Mouse (Mus musculus): ENCODE results near the gene Pla2r1. TPM values are rescaled to one million over a fixed set of nuclear protein-coding genes. Genes with fewer than 3 reads are reported as not detected.

Gene Pla2r1
- polyA plus RNA-seq, 1 experiment from 2014 or later, result 4.1 TPM

DNA sequence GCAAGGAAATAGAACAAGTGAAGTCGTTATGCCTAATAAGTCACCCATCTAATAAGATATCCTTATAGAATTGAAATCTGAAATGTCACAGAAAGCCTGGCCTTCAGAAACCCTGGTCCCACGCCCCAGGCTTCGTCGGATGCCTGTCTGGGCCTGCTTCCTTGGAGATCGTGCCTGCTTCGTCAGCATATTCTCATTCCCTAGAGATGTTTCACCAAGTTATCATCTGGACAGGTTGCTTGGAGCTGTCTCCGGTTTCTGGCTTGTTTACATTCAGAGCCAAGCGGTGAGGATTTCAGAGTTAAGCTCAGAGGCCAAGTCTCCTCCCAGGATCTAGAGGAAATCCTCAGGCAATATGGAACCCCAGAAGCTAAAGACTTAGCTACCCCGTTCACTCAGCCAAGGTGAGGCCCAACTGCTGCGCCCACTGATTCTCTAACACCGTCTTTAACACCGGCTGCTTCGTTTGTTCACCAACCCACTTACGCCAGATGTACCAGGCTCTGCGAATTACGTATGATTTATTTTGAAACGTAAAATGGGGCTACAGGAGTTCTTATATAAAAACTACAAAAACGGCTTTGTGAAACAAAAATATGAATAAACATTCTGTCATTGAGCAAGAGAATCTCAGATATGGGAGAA lies 140.0 kb downstream of the Pla2r1 start:
- WGBS, result 81% methylated on average over 18 of the region's 18 CpGs
- Histone ChIP-seq H3K4me1 (peaks cover 4% of the 10 kb centered on the region; the same call in 1 of the 2 replicates), H3K4me3 (no peak overlapping the region), H3K27me3 (ENCODE audit: insufficient read depth, poor library complexity, severe bottlenecking) (no peaks in the 10 kb centered on the region), H3K9me3 (no peaks in the 10 kb centered on the region), H3K36me3 (no peaks in the 10 kb centered on the region), H3K27ac (no peak overlapping the region)
- no peak for DNase-seq (ENCODE audit: low spot score)

DNA sequence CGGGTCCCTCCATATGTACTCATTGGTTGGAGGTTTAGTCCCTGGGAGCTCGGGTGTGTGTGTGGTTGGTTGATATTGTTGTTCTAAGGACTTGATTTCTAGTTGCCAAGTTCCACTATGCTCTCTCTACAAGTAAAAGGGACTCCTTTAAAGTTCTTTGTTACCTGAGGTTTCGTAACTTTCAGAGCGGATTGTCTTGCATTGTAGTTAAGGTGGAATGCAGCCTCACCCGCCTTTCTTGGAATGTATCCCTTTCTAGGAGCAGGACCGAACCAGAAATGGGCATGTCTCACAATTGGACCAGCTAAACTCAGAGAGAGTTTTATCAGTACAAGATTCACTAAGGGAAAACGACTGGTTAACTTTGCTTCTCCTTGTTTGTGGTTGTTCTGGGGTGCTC lies 141.9 kb downstream of the Pla2r1 start:
- WGBS, result 81% methylated on average over 7 of the region's 7 CpGs
- H3K9me3 ChIP-seq, result no peaks in the 10 kb centered on the region
- no peak overlapping the region for H3K4me3 ChIP-seq
- H3K27me3 ChIP-seq (ENCODE audit: insufficient read depth, poor library complexity, severe bottlenecking), result no peaks in the 10 kb centered on the region
- peaks cover 4% of the 10 kb centered on the region; the same call in 1 of the 2 replicates for H3K4me1 ChIP-seq
- no peak for DNase-seq (ENCODE audit: low spot score)
- H3K27ac ChIP-seq, result no peak overlapping the region
- H3K36me3 ChIP-seq, result no peaks in the 10 kb centered on the region

DNA sequence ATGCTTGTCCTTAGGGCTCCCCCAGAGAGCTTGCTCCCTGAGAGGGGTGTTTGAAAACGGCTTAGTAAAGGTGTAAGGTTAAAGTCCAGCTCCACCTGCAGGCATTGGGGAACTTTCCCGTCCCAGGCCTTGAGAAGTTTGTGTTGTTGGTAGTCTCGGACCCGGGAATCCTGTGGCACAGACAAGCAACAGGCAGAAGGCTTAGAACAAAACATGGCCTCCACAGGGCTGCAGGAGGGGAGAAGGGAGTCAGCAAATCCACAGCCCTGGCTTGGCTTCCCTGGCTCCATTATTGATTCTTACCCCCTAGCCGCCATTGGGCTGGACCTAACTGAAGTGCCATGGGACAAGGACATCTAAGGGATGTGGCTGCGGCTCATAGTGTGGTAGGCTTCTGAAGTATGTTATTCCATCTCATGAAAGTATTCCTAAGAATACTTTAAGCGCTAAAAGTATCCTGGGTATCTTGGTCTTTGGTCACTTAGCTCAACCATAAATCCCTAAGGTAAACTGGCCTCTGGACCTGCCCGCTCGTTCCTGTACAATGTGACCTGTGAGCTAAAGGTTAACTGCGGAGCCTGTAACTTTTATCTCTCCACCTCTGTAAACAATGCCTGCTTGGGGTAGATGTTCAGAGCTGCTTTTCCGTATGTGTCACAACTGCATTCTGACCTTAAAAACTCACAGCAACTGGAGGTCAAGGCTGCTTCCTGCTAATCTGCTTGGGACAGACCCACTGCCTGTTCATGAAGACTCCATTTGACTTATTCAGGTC lies 142.9 kb downstream of the Pla2r1 start:
- no peak for DNase-seq (ENCODE audit: low spot score)
- Histone ChIP-seq H3K4me3 (no peak overlapping the region), H3K9me3 (no peaks in the 10 kb centered on the region), H3K27me3 (ENCODE audit: insufficient read depth, poor library complexity, severe bottlenecking) (no peaks in the 10 kb centered on the region), H3K27ac (no peak overlapping the region), H3K36me3 (no peaks in the 10 kb centered on the region), H3K4me1 (peaks cover 4% of the 10 kb centered on the region; the same call in 1 of the 2 replicates)
- 65% methylated on average over 11 of the region's 11 CpGs for WGBS

DNA sequence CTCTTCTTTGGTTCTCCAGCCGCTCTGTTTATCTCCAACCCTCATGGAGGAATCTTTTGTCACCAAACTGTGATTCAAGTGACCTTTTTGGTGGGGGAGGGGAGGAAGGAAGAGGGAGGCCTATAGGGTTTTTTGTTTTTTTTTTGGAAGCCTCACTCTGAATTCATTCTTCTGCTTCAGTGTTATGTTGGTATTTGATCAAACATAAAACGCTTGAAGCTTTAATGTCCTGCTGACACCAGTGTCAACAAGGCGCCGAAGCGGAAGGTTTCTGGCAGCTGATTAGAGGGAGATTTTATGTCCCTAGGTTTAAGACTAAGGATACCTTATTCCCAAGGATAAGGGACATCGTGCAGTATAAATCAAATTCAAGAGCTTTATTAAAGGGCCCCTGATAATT lies 143.9 kb downstream of the Pla2r1 start:
- no peak overlapping the region for H3K4me3 ChIP-seq
- no peak overlapping the region for H3K27ac ChIP-seq
- 70% methylated on average over 6 of the region's 6 CpGs for WGBS
- H3K9me3 ChIP-seq, result no peaks in the 10 kb centered on the region
- no peaks in the 10 kb centered on the region for H3K27me3 ChIP-seq (ENCODE audit: insufficient read depth, poor library complexity, severe bottlenecking)
- no peaks in the 10 kb centered on the region for H3K36me3 ChIP-seq
- DNase-seq (ENCODE audit: low spot score), result no peak
- peaks cover 1% of the 10 kb centered on the region; the same call in 1 of the 2 replicates for H3K4me1 ChIP-seq

DNA sequence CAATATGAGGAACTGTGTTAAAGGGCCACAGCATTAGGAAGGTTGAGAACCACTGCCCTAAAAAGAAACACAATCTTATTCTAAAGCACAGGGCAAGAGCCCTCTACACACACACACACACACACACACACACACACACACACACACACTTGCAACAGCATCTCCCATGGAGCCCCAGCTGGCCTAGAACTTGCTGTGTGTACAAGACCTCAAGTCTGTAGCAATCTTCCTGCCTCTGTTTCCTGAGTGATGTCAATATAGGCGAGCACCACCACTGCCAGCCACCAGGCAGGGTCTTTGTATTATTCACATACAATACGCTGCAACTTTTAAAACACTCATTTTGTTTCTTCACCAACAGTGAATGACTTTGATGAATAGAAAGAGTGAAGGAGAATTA lies 145.7 kb downstream of the Pla2r1 start:
- no peaks in the 10 kb centered on the region for H3K27me3 ChIP-seq (ENCODE audit: insufficient read depth, poor library complexity, severe bottlenecking)
- WGBS, result 84% methylated on average over 2 of the region's 2 CpGs
- no peak for DNase-seq (ENCODE audit: low spot score)
- H3K27ac ChIP-seq, result no peak overlapping the region
- H3K4me3 ChIP-seq, result no peak overlapping the region
- 0 out of 2 replicates have a peak, but pooled peaks cover 3% of the 10 kb centered on the region for H3K4me1 ChIP-seq
- H3K36me3 ChIP-seq, result no peaks in the 10 kb centered on the region
- no peaks in the 10 kb centered on the region for H3K9me3 ChIP-seq

DNA sequence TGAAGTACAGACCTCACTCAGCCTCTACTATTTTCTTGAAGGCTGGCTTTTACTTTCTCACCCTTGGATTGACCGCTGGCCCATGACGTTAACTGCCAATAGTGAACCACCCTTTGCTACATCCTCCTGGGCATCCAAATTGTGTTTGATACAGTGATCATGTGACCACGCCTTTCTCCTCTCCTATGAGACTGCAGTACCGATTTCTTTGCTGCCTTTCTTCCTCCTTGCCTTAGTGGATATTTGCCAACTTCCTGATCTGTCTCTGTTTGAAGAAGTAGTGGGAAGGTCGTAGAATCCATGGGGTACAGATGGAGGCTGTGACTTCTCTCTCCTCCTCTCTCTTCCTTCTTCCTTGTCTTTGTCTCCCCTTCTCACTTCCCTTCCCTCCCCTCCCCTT lies 147.7 kb downstream of the Pla2r1 start:
- WGBS, result 88% methylated on average over 5 of the region's 5 CpGs
- no peaks in the 10 kb centered on the region for H3K27me3 ChIP-seq (ENCODE audit: insufficient read depth, poor library complexity, severe bottlenecking)
- no peak overlapping the region for H3K27ac ChIP-seq
- no peaks in the 10 kb centered on the region for H3K36me3 ChIP-seq
- no peak overlapping the region for H3K4me3 ChIP-seq
- no peaks in the 10 kb centered on the region for H3K9me3 ChIP-seq
- H3K4me1 ChIP-seq, result 0 out of 2 replicates have a peak, but pooled peaks cover 3% of the 10 kb centered on the region
- DNase-seq (ENCODE audit: low spot score), result no peak

DNA sequence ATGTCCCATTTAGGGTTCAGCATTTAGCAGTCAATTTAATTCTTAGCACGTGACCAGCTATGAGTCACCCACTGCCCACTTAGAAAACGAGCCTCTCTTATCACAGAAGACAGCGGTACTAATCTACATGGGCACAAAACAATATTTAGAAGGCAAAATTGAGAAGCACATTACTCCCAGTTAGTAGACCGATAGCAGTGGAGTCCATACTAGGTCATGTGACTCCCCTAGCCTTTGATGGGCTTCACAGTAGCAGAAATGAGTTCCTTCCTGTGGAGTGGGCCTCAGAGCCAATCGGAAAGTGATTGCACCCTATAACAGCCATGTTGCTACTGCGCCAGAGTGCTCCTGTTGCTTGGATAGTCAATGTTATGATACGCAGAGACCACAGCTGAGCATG lies 148.3 kb downstream of the Pla2r1 start:
- Histone ChIP-seq H3K9me3 (no peaks in the 10 kb centered on the region), H3K4me3 (no peak overlapping the region), H3K27ac (no peak overlapping the region), H3K4me1 (0 out of 2 replicates have a peak, but pooled peaks cover 3% of the 10 kb centered on the region), H3K27me3 (ENCODE audit: insufficient read depth, poor library complexity, severe bottlenecking) (no peaks in the 10 kb centered on the region), H3K36me3 (no peaks in the 10 kb centered on the region)
- 81% methylated on average over 7 of the region's 7 CpGs for WGBS
- peak; percentile 56 for DNase-seq (ENCODE audit: low spot score)

DNA sequence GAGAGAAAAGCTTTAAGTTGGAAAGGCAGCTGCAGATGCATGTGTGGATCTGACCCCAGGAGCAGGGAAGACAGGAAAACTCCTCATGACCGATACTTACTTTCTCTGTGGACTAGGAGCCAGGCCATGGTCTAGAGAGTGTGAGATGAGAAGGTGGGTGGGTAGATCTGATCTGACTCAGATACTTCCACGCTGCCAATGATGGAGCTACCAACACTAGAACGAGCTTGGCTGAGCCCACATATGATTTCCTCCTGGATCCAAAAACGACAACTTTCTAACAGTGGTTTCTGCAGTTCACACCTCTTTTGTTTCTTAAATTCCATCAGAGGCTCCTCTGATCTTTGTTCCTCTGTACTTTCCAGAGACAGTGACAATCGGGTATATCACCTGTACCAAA lies 151.4 kb downstream of the Pla2r1 start:
- WGBS, result 62% methylated on average over 5 of the region's 5 CpGs
- no peak for DNase-seq (ENCODE audit: low spot score)
- Histone ChIP-seq H3K27ac (no peak overlapping the region), H3K4me1 (0 out of 2 replicates have a peak, but pooled peaks cover 3% of the 10 kb centered on the region), H3K9me3 (no peaks in the 10 kb centered on the region), H3K36me3 (no peaks in the 10 kb centered on the region), H3K27me3 (ENCODE audit: insufficient read depth, poor library complexity, severe bottlenecking) (no peaks in the 10 kb centered on the region), H3K4me3 (no peak overlapping the region)

DNA sequence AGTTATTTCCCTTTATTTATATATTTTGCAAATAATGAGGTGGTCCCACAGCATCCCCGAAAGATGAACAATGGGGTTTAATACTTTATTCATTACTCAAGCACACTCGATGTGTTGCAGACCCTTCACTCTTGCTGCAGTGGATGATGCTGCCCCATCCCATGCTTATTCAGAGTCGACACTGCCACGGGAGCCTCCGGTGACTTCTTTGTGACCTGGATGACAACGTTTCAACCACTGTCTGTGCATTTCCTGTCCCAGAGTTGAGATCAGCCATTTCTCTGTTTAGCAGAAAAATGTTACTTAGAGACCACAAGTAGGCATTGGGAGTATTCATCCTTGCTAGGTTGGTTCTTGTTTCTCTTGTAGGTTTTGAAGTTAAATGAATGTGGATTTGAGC lies 159.3 kb downstream of the Pla2r1 start:
- no peak overlapping the region for H3K27ac ChIP-seq
- H3K9me3 ChIP-seq, result no peaks in the 10 kb centered on the region
- peaks cover 19% of the 10 kb centered on the region for H3K4me1 ChIP-seq
- WGBS, result 65% methylated on average over 6 of the region's 6 CpGs
- peak; percentile 66 for DNase-seq (ENCODE audit: low spot score)
- H3K27me3 ChIP-seq (ENCODE audit: insufficient read depth, poor library complexity, severe bottlenecking), result no peaks in the 10 kb centered on the region
- H3K4me3 ChIP-seq, result no peak overlapping the region
- H3K36me3 ChIP-seq, result no peaks in the 10 kb centered on the region

DNA sequence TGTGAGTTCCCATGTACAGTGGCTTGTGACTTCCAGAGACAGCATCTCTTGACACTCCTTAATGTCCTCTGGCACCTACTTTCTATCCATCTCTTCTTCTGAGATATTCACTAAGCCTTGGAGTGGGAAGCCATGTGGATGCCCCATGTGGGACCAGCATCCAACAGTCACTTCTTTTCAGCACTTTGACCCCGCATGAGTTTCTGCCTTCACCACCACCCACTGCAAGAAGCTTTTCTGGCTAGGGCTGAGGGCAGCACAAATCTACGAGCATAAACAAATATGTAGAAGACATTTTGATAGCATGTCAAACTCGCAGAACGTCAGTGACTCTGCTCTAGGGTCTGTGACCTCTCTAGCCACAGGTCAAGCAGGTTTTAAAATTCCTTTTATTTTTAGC lies 160.8 kb downstream of the Pla2r1 start:
- WGBS, result 63% methylated on average over 4 of the region's 4 CpGs
- peak; percentile 68 for DNase-seq (ENCODE audit: low spot score)
- Histone ChIP-seq H3K27ac (no peak overlapping the region), H3K4me3 (no peak overlapping the region), H3K27me3 (ENCODE audit: insufficient read depth, poor library complexity, severe bottlenecking) (no peaks in the 10 kb centered on the region), H3K36me3 (no peaks in the 10 kb centered on the region), H3K9me3 (no peaks in the 10 kb centered on the region), H3K4me1 (peaks cover 19% of the 10 kb centered on the region)

DNA sequence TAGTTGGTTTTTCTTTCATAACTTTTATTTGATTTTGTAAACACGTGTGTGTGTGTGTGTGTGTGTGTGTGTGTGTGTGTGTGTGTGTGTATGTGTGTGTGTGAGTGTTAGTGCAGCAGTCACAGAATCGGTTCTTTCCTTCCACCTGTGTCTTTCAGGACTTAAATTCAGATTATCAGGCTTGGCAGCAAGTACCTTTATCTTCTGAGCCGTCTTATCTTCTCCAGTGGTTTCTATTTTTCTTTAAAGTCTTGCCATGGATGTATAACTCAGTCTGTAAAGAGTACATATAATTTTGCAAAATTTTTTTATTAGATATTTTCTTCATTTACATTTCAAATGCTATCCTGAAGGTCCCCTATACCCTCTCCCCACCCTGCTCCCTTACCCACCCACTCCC lies 165.7 kb downstream of the Pla2r1 start:
- no peaks in the 10 kb centered on the region for H3K27me3 ChIP-seq (ENCODE audit: insufficient read depth, poor library complexity, severe bottlenecking)
- H3K36me3 ChIP-seq, result no peaks in the 10 kb centered on the region
- no peaks in the 10 kb centered on the region for H3K9me3 ChIP-seq
- DNase-seq (ENCODE audit: low spot score), result no peak
- peaks cover 23% of the 10 kb centered on the region for H3K4me1 ChIP-seq
- no peak overlapping the region for H3K27ac ChIP-seq
- no peak overlapping the region for H3K4me3 ChIP-seq
- WGBS, result 57% methylated on average over 3 of the region's 3 CpGs

DNA sequence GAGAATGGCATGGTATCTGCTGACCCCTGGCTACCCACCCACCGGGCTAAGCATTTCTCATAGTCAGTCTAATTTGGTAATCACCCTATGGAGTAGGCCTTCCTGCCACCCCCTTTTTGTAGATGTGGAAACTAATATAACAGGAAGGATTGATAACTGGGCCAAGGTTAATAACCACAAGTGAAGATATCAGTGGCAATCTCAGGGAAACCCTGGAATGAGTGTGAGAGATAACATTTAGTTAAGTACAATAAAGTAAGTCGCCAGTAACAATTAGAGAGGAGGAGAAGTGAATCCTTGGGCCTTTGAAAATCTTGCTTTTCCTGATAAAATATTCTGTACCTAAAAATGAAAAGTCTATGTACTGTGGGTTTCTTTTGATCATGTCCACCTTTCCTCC lies 166.3 kb downstream of the Pla2r1 start:
- peak; percentile 47 for DNase-seq (ENCODE audit: low spot score)
- 63% methylated on average over 2 of the region's 2 CpGs for WGBS

DNA sequence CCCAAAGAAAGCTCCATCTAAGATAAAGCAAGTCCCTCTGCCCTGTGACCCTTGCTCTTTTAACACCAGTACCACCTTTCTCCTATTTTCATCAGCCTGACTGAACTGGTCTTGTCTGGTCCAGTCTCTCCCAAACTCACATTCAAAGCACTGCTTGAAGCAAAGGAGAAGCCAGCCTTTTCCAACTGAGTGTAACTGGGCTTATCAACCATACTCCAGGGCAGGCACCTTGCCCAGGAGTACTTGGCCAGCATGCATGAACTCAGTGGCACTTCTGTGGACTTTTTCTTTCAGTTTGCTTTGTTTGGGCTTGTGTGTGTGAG lies 168.4 kb downstream of the Pla2r1 start:
- Histone ChIP-seq H3K36me3 (no peaks in the 10 kb centered on the region), H3K9me3 (no peaks in the 10 kb centered on the region), H3K27ac (no peak overlapping the region), H3K4me3 (no peak overlapping the region), H3K4me1 (peaks cover 11% of the 10 kb centered on the region), H3K27me3 (ENCODE audit: insufficient read depth, poor library complexity, severe bottlenecking) (no peaks in the 10 kb centered on the region)
- DNase-seq (ENCODE audit: low spot score), result no peak

More for the DNA sequence above, 166.3 kb downstream of the Pla2r1 start:
- Histone ChIP-seq H3K27ac (no peak overlapping the region), H3K4me1 (peaks cover 21% of the 10 kb centered on the region), H3K27me3 (ENCODE audit: insufficient read depth, poor library complexity, severe bottlenecking) (no peaks in the 10 kb centered on the region), H3K36me3 (no peaks in the 10 kb centered on the region), H3K4me3 (no peak overlapping the region), H3K9me3 (no peaks in the 10 kb centered on the region)
